In genomic region chr7:90301942-90302646, GRCm38 (mm10) we compare ENCODE assay signal across 8 mouse cellular contexts. TPM values are rescaled to one million over a fixed set of nuclear protein-coding genes. Genes with fewer than 3 reads are reported as not detected.
DNase-seq lines count a peak whose midpoint lies in the region; ATAC-seq lines count a peak whose summit lies in the region.

TSS of gene Sytl2 (plus strand) at chr7:90302252.

- no peaks in the 10 kb centered on the region for H3K9me3 ChIP-seq in hindbrain, embryonic 16.5 days (ENCODE audit: control insufficient read depth, low read length)

- no peak within 1 kb of the TSS for H3K27ac ChIP-seq in hindbrain, embryonic 16.5 days (ENCODE audit: low read depth, low read length)

- peak; percentile 87 for ATAC-seq in hindbrain, embryonic 16.5 days
- ATAC-seq in megakaryocyte-erythroid progenitor cell, adult 5-6 weeks (replicated peaks; ENCODE audit: low FRiP score, low TSS enrichment, poor library complexity, severe bottlenecking), result peak; percentile 93

- intact Hi-C loops in left cerebral cortex, postnatal 25 days (cut with DNase I), result no loop called here

- H3K4me3 ChIP-seq in hindbrain, embryonic 16.5 days (ENCODE audit: low read length), result peak within 1 kb of the TSS; percentile 71

- H3K9ac ChIP-seq in hindbrain, embryonic 16.5 days (ENCODE audit: low read depth, low read length), result peak within 1 kb of the TSS; percentile 69

- peak within 1 kb of the TSS; percentile 98 for H3K4me2 ChIP-seq in hindbrain, embryonic 16.5 days (ENCODE audit: low read length)

- peak; percentile 46 for DNase-seq in R1 (ENCODE audit: low read depth, low spot score)
- DNase-seq in cerebellum, adult 8-10 months, result peak; percentile 46
- peak; percentile 31 for DNase-seq in gastrocnemius, adult 18-20 months (ENCODE audit: low spot score)
- DNase-seq in left cerebral cortex, postnatal 25 days (ENCODE audit: low spot score in 2 of 2), result peak; percentile 10 to 24
- DNase-seq in right cerebral cortex, postnatal 25 days, result peak; percentile 47
- DNase-seq in yolk sac, embryonic 10.5 days (ENCODE audit: low spot score), result peak; percentile 13

- WGBS in hindbrain, embryonic 16.5 days, result 2% methylated on average over 29 of the region's 43 CpGs

- no peaks in the 10 kb centered on the region for H3K36me3 ChIP-seq in hindbrain, embryonic 16.5 days (ENCODE audit: control insufficient read depth, insufficient read depth, low read length)

- peaks cover 5% of the 10 kb centered on the region for H3K4me1 ChIP-seq in hindbrain, embryonic 16.5 days (ENCODE audit: control insufficient read depth, insufficient read depth, low read depth, low read length)

- H3K27me3 ChIP-seq in hindbrain, embryonic 16.5 days (replicated peaks; ENCODE audit: control insufficient read depth, insufficient read depth, low read length), result peaks cover 13% of the 10 kb centered on the region

RNA-seq across cellular contexts. Expression of gene Sytl2, which starts in this region (rescaled TPM):
- 1 to 10 TPM; 3.4 to 3.7 TPM for total RNA-seq in gastrocnemius, adult 18-20 months (2021)
- polyA plus RNA-seq in hindbrain, embryonic 16.5 days (2015; fragmentation: Nextera tagmentation; extraction: Ambion mirVana), result 7.8 and 7.9 TPM in 2 replicates
- total RNA-seq in left cerebral cortex, postnatal 25 days (2021), result 10 to 100 TPM; 76.5 to 79.4 TPM
- 1.5 TPM in 1 of 2 replicates, not detected in the other for total RNA-seq in megakaryocyte-erythroid progenitor cell, adult 5-6 weeks (2014; fragmentation: Nextera tagmentation)
- total RNA-seq in megakaryocyte-erythroid progenitor cell, adult 5-6 weeks (2017), result 0.57 and 1.2 TPM in 2 replicates

Comparison
In these comparisons a context has a peak if more than half of its experiments do, and no peak if none do; other contexts are left out.
1. RNA of gene Sytl2 (total RNA-seq): 76.5 to 79.4 TPM in left cerebral cortex, postnatal 25 days; 3.4 to 3.7 TPM in gastrocnemius, adult 18-20 months and 0.57 to 1.5 TPM in megakaryocyte-erythroid progenitor cell, adult 5-6 weeks; every median in the first group is over 10 times any median in the second.
2. Peak in every context shown above with its lines, with median percentiles within 50 percentile points of each other: DNase-seq.